Mouse (Mus musculus) midbrain, embryonic 16.5 days (tissue): ENCODE measurements at regions not wholly inside any gene's neighbourhood (a gene's known extent, or its start where the extent isn't known, plus 50 kb on each side); places are given as distances from the start of the nearest gene placed in this dataset.

Experiments
- ATAC-seq: fragments of 200-750 bp; cut with Nextera tagmentation; 2 replicates; pipeline ENCODE4 v1.8.0; 2017; ENCODE audit warnings: moderate TSS enrichment
- H3K27ac ChIP-seq: fragments of 300-500 bp; sonication (generic); 2 replicates; pipeline ENCODE4 v1.5.1; 2014; ENCODE audit warnings: mild to moderate bottlenecking, low read length, mixed read lengths
- H3K27me3 ChIP-seq: fragments of 300-500 bp; sonication (generic); 2 replicates; pipeline ENCODE4 v1.6.1; 2014; ENCODE audit warnings: low read depth, low read length, mixed read lengths; ENCODE audit not compliant: control insufficient read depth, insufficient read depth
- H3K36me3 ChIP-seq: fragments of 300-500 bp; sonication (generic); 2 replicates; pipeline ENCODE4 v1.6.1; 2014; ENCODE audit warnings: mild to moderate bottlenecking, low read length, moderate library complexity, mixed read lengths; ENCODE audit not compliant: control insufficient read depth, insufficient read depth
- H3K4me1 ChIP-seq: fragments of 300-500 bp; sonication (generic); 2 replicates; pipeline ENCODE4 v1.6.1; 2014; ENCODE audit warnings: mild to moderate bottlenecking, low read length, mixed read lengths; ENCODE audit not compliant: control insufficient read depth, insufficient read depth
- H3K4me2 ChIP-seq: fragments of 300-500 bp; sonication (generic); 2 replicates; pipeline ENCODE4 v1.6.1; 2014; ENCODE audit warnings: mild to moderate bottlenecking, low read length, mixed read lengths
- H3K4me3 ChIP-seq: fragments of 300-500 bp; sonication (generic); 2 replicates; pipeline ENCODE4 v1.5.1; 2014; ENCODE audit warnings: low read depth, mild to moderate bottlenecking, low read length, moderate library complexity, mixed read lengths
- H3K9ac ChIP-seq: fragments of 300-500 bp; sonication (generic); 2 replicates; pipeline ENCODE4 v1.6.1; 2014; ENCODE audit warnings: low read depth, low read length, mixed read lengths
- H3K9me3 ChIP-seq: fragments of 300-500 bp; sonication (generic); replicated peaks from 2 replicates; pipeline ENCODE4 v1.6.1; 2014; ENCODE audit warnings: mild to moderate bottlenecking, low read length, mixed read lengths; ENCODE audit not compliant: control insufficient read depth, poor library complexity, severe bottlenecking
- WGBS: fragments of 180-500 bp; shearing (Covaris S2); extraction: QIAGEN DNeasy Blood & Tissue Kit; methylation state at CpG from one replicate; pipeline ENCODE4 v1.1.7; 2014; 5-methylcytosine and 5-hydroxymethylcytosine counted together

GRCm38 (mm10) chr10:111575926-111576325 lies 69.8 kb downstream of the Phlda1 start:
- ATAC-seq, result no peak
- H3K4me2 ChIP-seq, result no peak overlapping the region
- 60% methylated on average over 5 of the region's 5 CpGs for WGBS

DNA sequence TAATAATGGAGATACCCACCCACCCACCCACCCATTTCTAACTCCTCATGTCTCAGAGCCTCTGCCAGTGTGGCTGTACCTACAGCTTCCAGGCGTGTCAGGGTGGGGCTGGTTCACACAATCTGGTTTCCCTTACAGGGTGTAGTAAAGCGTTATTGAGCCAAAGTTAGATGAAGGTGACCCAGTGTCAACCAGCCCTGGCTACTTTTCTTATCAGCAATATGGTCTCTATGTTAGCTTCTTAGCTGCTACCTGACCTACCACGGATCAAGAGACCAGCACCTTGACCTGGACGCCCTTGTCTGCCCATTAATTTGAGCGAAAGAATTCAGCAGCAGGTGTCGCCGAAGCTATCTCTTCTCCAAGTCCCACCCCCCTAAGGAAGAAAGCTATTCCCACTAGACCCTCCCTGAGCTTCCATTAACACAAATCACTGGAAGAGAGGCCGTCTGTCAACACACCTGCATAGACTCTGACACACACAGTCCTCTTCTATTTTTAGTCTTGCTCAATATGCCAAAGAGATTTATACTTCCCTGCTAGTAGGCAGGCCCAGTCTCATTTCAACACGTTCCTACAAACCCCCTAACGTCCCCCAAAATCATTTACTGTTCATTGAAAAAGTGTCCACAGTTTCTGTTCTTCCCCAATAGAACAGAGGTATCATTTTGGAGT lies 70.4 kb downstream of the Phlda1 start:
- ATAC-seq, result no peak
- WGBS, result 89% methylated on average over 10 of the region's 10 CpGs
- H3K4me1 ChIP-seq, result no peaks in the 10 kb centered on the region
- no peaks in the 10 kb centered on the region for H3K9me3 ChIP-seq
- H3K27ac ChIP-seq, result no peak overlapping the region
- H3K9ac ChIP-seq, result no peak overlapping the region
- no peak overlapping the region for H3K4me2 ChIP-seq
- no peaks in the 10 kb centered on the region for H3K36me3 ChIP-seq
- H3K27me3 ChIP-seq, result no peaks in the 10 kb centered on the region
- no peak overlapping the region for H3K4me3 ChIP-seq

More at GRCm38 (mm10) chr10:111575926-111576325, 69.8 kb downstream of the Phlda1 start:
- Histone ChIP-seq H3K27me3 (no peaks in the 10 kb centered on the region), H3K27ac (no peak overlapping the region), H3K36me3 (no peaks in the 10 kb centered on the region), H3K9me3 (no peaks in the 10 kb centered on the region), H3K4me3 (no peak overlapping the region), H3K9ac (no peak overlapping the region), H3K4me1 (no peaks in the 10 kb centered on the region)

DNA sequence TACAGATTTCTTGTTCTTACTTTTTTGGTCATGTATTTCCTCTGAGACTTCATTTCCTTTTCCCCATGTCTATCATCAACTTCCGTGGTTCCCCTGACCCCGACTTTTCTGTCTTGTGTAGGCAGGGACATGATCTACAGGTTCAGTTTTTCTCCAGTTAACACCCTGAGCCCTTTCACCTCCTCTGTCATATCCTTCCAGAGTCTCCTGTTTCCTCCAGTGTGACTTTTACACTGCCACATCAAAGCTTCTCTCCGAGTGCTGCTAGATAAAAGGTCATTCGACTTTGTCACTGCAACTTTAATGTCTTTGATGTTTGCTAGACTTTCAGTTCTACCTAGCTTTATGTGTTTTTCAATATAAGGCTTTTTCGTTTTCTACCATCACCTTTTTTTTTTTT lies 72.5 kb downstream of the Phlda1 start:
- WGBS, result 69% methylated on average over 5 of the region's 5 CpGs
- no peak overlapping the region for H3K4me3 ChIP-seq
- no peaks in the 10 kb centered on the region for H3K36me3 ChIP-seq
- H3K4me1 ChIP-seq, result no peaks in the 10 kb centered on the region
- no peak overlapping the region for H3K27ac ChIP-seq
- H3K4me2 ChIP-seq, result no peak overlapping the region
- no peak overlapping the region for H3K9ac ChIP-seq
- no peaks in the 10 kb centered on the region for H3K27me3 ChIP-seq
- ATAC-seq, result no peak
- no peaks in the 10 kb centered on the region for H3K9me3 ChIP-seq

- 60% methylated on average over 2 of the region's 2 CpGs for WGBS
- no peak overlapping the region for H3K9ac ChIP-seq
- no peak overlapping the region for H3K4me2 ChIP-seq
- no peaks in the 10 kb centered on the region for H3K9me3 ChIP-seq
- H3K27me3 ChIP-seq, result no peaks in the 10 kb centered on the region
- H3K27ac ChIP-seq, result no peak overlapping the region
- ATAC-seq, result no peak
- H3K36me3 ChIP-seq, result no peaks in the 10 kb centered on the region
- H3K4me3 ChIP-seq, result no peak overlapping the region
- no peaks in the 10 kb centered on the region for H3K4me1 ChIP-seq
These were observed 73.4 kb downstream of the Phlda1 start for GRCm38 (mm10) chr10:111579481-111579880.

GRCm38 (mm10) chr10:111580401-111581100 lies 74.5 kb downstream of the Phlda1 start:
- H3K9me3 ChIP-seq, result no peaks in the 10 kb centered on the region
- H3K9ac ChIP-seq, result no peak overlapping the region
- H3K4me2 ChIP-seq, result no peak overlapping the region
- H3K4me3 ChIP-seq, result no peak overlapping the region
- no peak overlapping the region for H3K27ac ChIP-seq
- no peak for ATAC-seq
- no peaks in the 10 kb centered on the region for H3K27me3 ChIP-seq
- H3K36me3 ChIP-seq, result no peaks in the 10 kb centered on the region
- 81% methylated on average over 11 of the region's 11 CpGs for WGBS
- H3K4me1 ChIP-seq, result no peaks in the 10 kb centered on the region

GRCm38 (mm10) chr10:111581847-111582246 lies 75.8 kb downstream of the Phlda1 start:
- Histone ChIP-seq H3K36me3 (no peaks in the 10 kb centered on the region), H3K9ac (no peak overlapping the region), H3K27me3 (no peaks in the 10 kb centered on the region), H3K4me2 (no peak overlapping the region), H3K27ac (no peak overlapping the region), H3K4me1 (no peaks in the 10 kb centered on the region), H3K9me3 (no peaks in the 10 kb centered on the region), H3K4me3 (no peak overlapping the region)
- no peak for ATAC-seq
- WGBS, result 72% methylated on average over 3 of the region's 3 CpGs

DNA sequence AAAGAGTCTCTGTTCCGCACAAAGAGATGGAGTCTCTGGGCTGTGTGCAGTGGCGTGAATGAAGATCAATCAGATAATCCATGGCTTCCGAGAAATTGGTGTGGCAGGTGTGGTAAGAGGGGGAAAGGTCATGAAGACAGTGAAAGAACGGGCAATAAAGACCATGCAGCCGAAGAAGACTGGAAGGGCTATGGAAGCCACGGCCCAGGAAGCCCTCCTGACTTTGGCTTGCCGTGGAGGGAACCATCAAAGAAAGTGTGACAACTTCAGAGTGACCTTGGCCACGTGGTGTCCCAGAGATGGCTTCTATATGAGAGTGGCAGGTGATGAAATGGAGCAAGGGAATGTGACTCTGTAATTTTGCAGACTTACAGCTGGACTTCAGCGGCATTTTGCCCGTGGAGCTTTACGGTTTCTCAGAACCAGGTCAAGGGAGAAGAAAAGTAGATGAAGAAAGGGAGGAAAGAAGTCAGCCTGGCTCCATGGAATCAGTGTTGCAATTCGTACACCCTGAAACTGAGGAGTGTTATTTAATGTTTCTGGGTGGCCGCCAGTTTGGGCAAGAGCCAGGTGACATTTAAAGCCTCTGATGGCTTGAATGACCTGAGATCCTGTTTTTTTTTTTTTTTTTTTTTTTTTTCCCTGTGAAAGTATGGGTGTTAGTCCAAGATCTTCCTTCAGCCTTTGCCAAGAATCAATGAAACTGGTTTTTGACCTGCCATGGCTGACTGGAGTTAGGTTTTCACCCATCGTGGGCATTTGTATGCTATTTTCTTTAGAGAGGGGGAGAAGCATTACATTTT lies 76.4 kb downstream of the Phlda1 start:
- Histone ChIP-seq H3K9ac (no peak overlapping the region), H3K9me3 (no peaks in the 10 kb centered on the region), H3K4me3 (no peak overlapping the region), H3K27ac (no peak overlapping the region), H3K27me3 (no peaks in the 10 kb centered on the region), H3K4me2 (no peak overlapping the region), H3K36me3 (no peaks in the 10 kb centered on the region), H3K4me1 (no peaks in the 10 kb centered on the region)
- WGBS, result 70% methylated on average over 14 of the region's 14 CpGs
- no peak for ATAC-seq

DNA sequence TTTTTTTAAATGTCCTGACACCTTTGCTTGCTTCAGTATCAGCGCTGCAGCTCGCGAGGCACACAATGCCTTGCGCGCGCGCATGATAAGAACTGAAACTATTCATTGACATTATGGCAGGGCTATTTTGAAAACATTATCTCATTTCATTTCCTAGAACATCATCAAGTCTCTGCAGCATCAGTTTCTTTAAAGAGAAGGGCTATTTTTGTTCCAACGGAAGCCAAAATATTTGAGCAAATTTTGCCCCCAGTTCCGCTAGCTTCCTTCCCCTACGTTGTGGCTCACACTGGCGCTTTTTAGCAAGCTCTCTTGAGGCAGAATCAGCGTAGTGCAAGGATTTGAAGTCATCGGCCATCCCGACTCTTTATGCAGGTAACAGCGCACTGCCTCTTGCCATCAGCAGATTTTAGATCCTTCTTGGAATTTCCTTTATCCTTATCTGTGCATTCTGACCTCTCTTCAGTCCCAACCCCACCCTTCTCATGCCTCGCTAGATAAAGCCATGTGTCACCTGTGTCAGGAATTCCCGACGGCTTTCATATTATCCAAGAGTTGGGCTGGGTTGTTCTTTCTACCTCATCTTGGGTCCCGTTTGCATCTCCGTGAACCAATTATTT lies 77.1 kb downstream of the Phlda1 start:
- Histone ChIP-seq H3K9me3 (no peaks in the 10 kb centered on the region), H3K27me3 (no peaks in the 10 kb centered on the region), H3K27ac (no peak overlapping the region), H3K4me2 (no peak overlapping the region), H3K9ac (no peak overlapping the region), H3K4me1 (no peaks in the 10 kb centered on the region), H3K36me3 (no peaks in the 10 kb centered on the region), H3K4me3 (no peak overlapping the region)
- ATAC-seq, result no peak
- 97% methylated on average over 20 of the region's 20 CpGs for WGBS
